Mouse (Mus musculus): Measurements from ENCODE around the gene Vcl.

- TF ChIP-seq GATA1 (IDR thresholded peaks at IDR 0.05; ENCODE audit: borderline replicate concordance, low read length) (no peak), FLI1 (IDR thresholded peaks at IDR 0.05; ENCODE audit: low read length) (no peak)
These were observed 135.1 kb downstream of the Vcl start for GRCm38 (mm10) chr14:21064321-21064720.
